Mouse (Mus musculus) MEL (cell line): ENCODE results near the gene Crcp. TPM values are rescaled to one million over a fixed set of nuclear protein-coding genes. Genes with fewer than 3 reads are reported as not detected.

ENCODE experiments used
- DNase-seq: peaks from one replicate; pipeline ENCODE4 v3.0.0; 2011; ENCODE audit warnings: low read depth, low spot score
- H3K27ac ChIP-seq: 2 replicates; pipeline ENCODE4 v1.5.1; 2012; ENCODE audit warnings: low read depth, mild to moderate bottlenecking, control low read depth, low read length, moderate library complexity; ENCODE audit not compliant: control insufficient read depth
- H3K27me3 ChIP-seq, 2 experiments: fragments of 150-350 bp in 1 of 2; sonication (generic) in 1 of 2; 2 replicates each; pipeline ENCODE4 v1.6.1; 2012; ENCODE audit warnings: low read length in 2 of 2, mild to moderate bottlenecking in 2 of 2, improper control_type of control experiment in 1 of 2, moderate library complexity in 1 of 2; ENCODE audit not compliant: insufficient read depth in 2 of 2, control insufficient read depth in 1 of 2
- H3K36me3 ChIP-seq, 2 experiments: 2 replicates each; pipeline ENCODE4 v1.6.1; 2012 to 2014; ENCODE audit warnings: low read length in 2 of 2, improper control_type of control experiment in 1 of 2, inconsistent platforms in 1 of 2, mild to moderate bottlenecking in 1 of 2; ENCODE audit not compliant: insufficient read depth in 2 of 2, control insufficient read depth in 1 of 2
- H3K4me1 ChIP-seq, 2 experiments: fragments of 150-350 bp in 1 of 2; sonication (generic) in 1 of 2; 2 replicates each; pipeline ENCODE4 v1.6.1; 2012; ENCODE audit warnings: low read length in 2 of 2, improper control_type of control experiment in 1 of 2, mild to moderate bottlenecking in 1 of 2; ENCODE audit not compliant: insufficient read depth in 2 of 2, control insufficient read depth in 1 of 2
- H3K4me3 ChIP-seq, 2 experiments: fragments of 150-350 bp in 1 of 2; sonication (generic) in 1 of 2; 2 replicates each; pipeline ENCODE4 v1.5.1; 2012; ENCODE audit warnings: low read depth in 2 of 2, low read length in 2 of 2, mild to moderate bottlenecking in 2 of 2, moderate library complexity in 2 of 2, control low read depth in 1 of 2, improper control_type of control experiment in 1 of 2; ENCODE audit not compliant: control insufficient read depth in 1 of 2, insufficient read depth in 1 of 2
- H3K79me2 ChIP-seq: 2 replicates; pipeline ENCODE4 v1.6.1; 2012; ENCODE audit warnings: mild to moderate bottlenecking, low read length, moderate library complexity; ENCODE audit not compliant: control insufficient read depth, poor library complexity, insufficient read depth
- H3K9ac ChIP-seq: 2 replicates; pipeline ENCODE4 v1.6.1; 2012; ENCODE audit warnings: low read depth, mild to moderate bottlenecking, control low read depth, low read length, moderate library complexity; ENCODE audit not compliant: control insufficient read depth, poor library complexity, severe bottlenecking
- H3K9me3 ChIP-seq: fragments of 150-350 bp; sonication (generic); replicated peaks from 2 replicates; pipeline ENCODE4 v1.6.1; 2012; ENCODE audit warnings: mild to moderate bottlenecking, low read length, improper control_type of control experiment, moderate library complexity; ENCODE audit not compliant: insufficient read depth
- CHD1 ChIP-seq: IDR thresholded peaks from 2 replicates; pipeline ENCODE4 v1.6.1; 2012; ENCODE audit warnings: low read depth, mild to moderate bottlenecking, inconsistent platforms, low read length, improper control_type of control experiment
- CTCF ChIP-seq, 3 experiments: IDR thresholded peaks in 2 of 3; conservative IDR thresholded peaks in 1 of 3; 2 replicates each; pipeline ENCODE4 v1.5.1; 2011 to 2012; ENCODE audit warnings: low read length in 3 of 3, low read depth in 2 of 3, mild to moderate bottlenecking in 2 of 3, improper control_type of control experiment in 1 of 3, inconsistent platforms in 1 of 3, mixed read lengths in 1 of 3, moderate library complexity in 1 of 3; ENCODE audit not compliant: control insufficient read depth in 1 of 3, insufficient read depth in 1 of 3, poor library complexity in 1 of 3, severe bottlenecking in 1 of 3
- E2F4 ChIP-seq: IDR thresholded peaks from 2 replicates; pipeline ENCODE4 v1.6.1; 2011; ENCODE audit warnings: low read depth, low read length, improper control_type of control experiment, borderline replicate concordance
- ELF1 ChIP-seq: IDR thresholded peaks from 2 replicates; pipeline ENCODE4 v1.6.1; 2014; ENCODE audit warnings: low read depth, mild to moderate bottlenecking, inconsistent platforms, low read length, improper control_type of control experiment, moderate library complexity
- EP300 ChIP-seq, 2 experiments: IDR thresholded peaks; 2 replicates each; pipeline ENCODE4 v1.6.1; 2011; ENCODE audit warnings: improper control_type of control experiment in 2 of 2, low read length in 2 of 2, low read depth in 1 of 2, mild to moderate bottlenecking in 1 of 2
- GABPA ChIP-seq: IDR thresholded peaks from 2 replicates; pipeline ENCODE4 v1.6.1; 2012; ENCODE audit warnings: low read depth, mild to moderate bottlenecking, inconsistent platforms, low read length, improper control_type of control experiment, moderate library complexity
- GATA1 ChIP-seq: IDR thresholded peaks from 2 replicates; pipeline ENCODE4 v1.6.1; 2011; ENCODE audit warnings: low read depth, low read length, improper control_type of control experiment
- HCFC1 ChIP-seq: IDR thresholded peaks from 2 replicates; pipeline ENCODE4 v1.6.1; 2012; ENCODE audit warnings: low read depth, mild to moderate bottlenecking, inconsistent platforms, low read length, improper control_type of control experiment, moderate library complexity
- MAFK ChIP-seq: IDR thresholded peaks from 2 replicates; pipeline ENCODE4 v1.6.1; 2011; ENCODE audit warnings: low read depth, mild to moderate bottlenecking, low read length, improper control_type of control experiment, borderline replicate concordance
- MAX ChIP-seq: IDR thresholded peaks from 2 replicates; pipeline ENCODE4 v1.6.1; 2011; ENCODE audit warnings: low read length, improper control_type of control experiment
- MAZ ChIP-seq: IDR thresholded peaks from 2 replicates; pipeline ENCODE4 v1.6.1; 2012; ENCODE audit warnings: low read depth, mild to moderate bottlenecking, inconsistent platforms, low read length, improper control_type of control experiment
- MEF2A ChIP-seq: IDR thresholded peaks from 2 replicates; pipeline ENCODE4 v1.6.1; 2014; ENCODE audit warnings: low read depth, mild to moderate bottlenecking, inconsistent platforms, low read length, improper control_type of control experiment; ENCODE audit not compliant: poor library complexity, insufficient replicate concordance, severe bottlenecking; ENCODE audit errors: extremely low read depth
- MYB ChIP-seq: IDR thresholded peaks from 2 replicates; pipeline ENCODE4 v1.6.1; 2011; ENCODE audit warnings: mild to moderate bottlenecking, low read depth, low read length, improper control_type of control experiment
- MYC ChIP-seq: IDR thresholded peaks from 2 replicates; pipeline ENCODE4 v1.6.1; 2011; ENCODE audit warnings: low read depth, mild to moderate bottlenecking, low read length, improper control_type of control experiment, moderate library complexity
- NRF1 ChIP-seq: IDR thresholded peaks from 2 replicates; pipeline ENCODE4 v1.6.1; 2014; ENCODE audit warnings: low read depth, mild to moderate bottlenecking, inconsistent platforms, low read length, improper control_type of control experiment, moderate library complexity; ENCODE audit not compliant: poor library complexity, insufficient read depth, severe bottlenecking
- POLR2AphosphoS2 ChIP-seq: IDR thresholded peaks from 2 replicates; pipeline ENCODE4 v1.6.1; 2011; ENCODE audit warnings: low read length, improper control_type of control experiment
- RAD21 ChIP-seq: IDR thresholded peaks from 2 replicates; pipeline ENCODE4 v1.6.1; 2011; ENCODE audit warnings: mild to moderate bottlenecking, low read depth, low read length, improper control_type of control experiment
- SMC3 ChIP-seq: IDR thresholded peaks from 2 replicates; pipeline ENCODE4 v1.6.1; 2011; ENCODE audit warnings: low read depth, low read length, improper control_type of control experiment
- TAL1 ChIP-seq: IDR thresholded peaks from 2 replicates; pipeline ENCODE4 v1.6.1; 2012; ENCODE audit warnings: mild to moderate bottlenecking, inconsistent platforms, low read length, moderate library complexity, mixed read lengths
- TBP ChIP-seq: IDR thresholded peaks from 2 replicates; pipeline ENCODE4 v1.8.0; 2011; ENCODE audit warnings: low read depth, low read length, improper control_type of control experiment
- UBTF ChIP-seq: IDR thresholded peaks from 2 replicates; pipeline ENCODE4 v1.6.1; 2012; ENCODE audit warnings: low read depth, mild to moderate bottlenecking, inconsistent platforms, low read length, improper control_type of control experiment, moderate library complexity, borderline replicate concordance; ENCODE audit not compliant: insufficient read depth
- USF1 ChIP-seq: IDR thresholded peaks from 2 replicates; pipeline ENCODE4 v1.6.1; 2014; ENCODE audit warnings: low read depth, mild to moderate bottlenecking, inconsistent platforms, low read length, improper control_type of control experiment, moderate library complexity
- USF2 ChIP-seq, 2 experiments: IDR thresholded peaks; 2 replicates each; pipeline ENCODE4 v1.6.1; 2011 to 2012; ENCODE audit warnings: improper control_type of control experiment in 2 of 2, low read length in 2 of 2, borderline replicate concordance in 1 of 2, inconsistent platforms in 1 of 2, low read depth in 1 of 2, mild to moderate bottlenecking in 1 of 2; ENCODE audit not compliant: insufficient read depth in 1 of 2
- ZC3H11A ChIP-seq: IDR thresholded peaks from 2 replicates; pipeline ENCODE4 v1.6.1; 2012; ENCODE audit warnings: low read depth, mild to moderate bottlenecking, inconsistent platforms, low read length, improper control_type of control experiment
- ZKSCAN1 ChIP-seq: IDR thresholded peaks from 2 replicates; pipeline ENCODE4 v1.6.1; 2012; ENCODE audit warnings: low read depth, mild to moderate bottlenecking, inconsistent platforms, low read length, improper control_type of control experiment, moderate library complexity
- ZMIZ1 ChIP-seq: IDR thresholded peaks from 2 replicates; pipeline ENCODE4 v1.6.1; 2012; ENCODE audit warnings: low read depth, mild to moderate bottlenecking, inconsistent platforms, low read length, improper control_type of control experiment, moderate library complexity
- ZNF384 ChIP-seq: IDR thresholded peaks from 2 replicates; pipeline ENCODE4 v1.6.1; 2012; ENCODE audit warnings: low read depth, mild to moderate bottlenecking, inconsistent platforms, low read length, improper control_type of control experiment
- polyA plus RNA-seq, 2 experiments: library from polyadenylated mRNA; stranded (reverse) in 1 of 2; unstranded in 1 of 2; fragments of >175 nt in 1 of 2; fragments of >200 nt in 1 of 2; gene quantifications; 2 replicates each; pipeline versions ENCODE4 v1.2.1 to v1.2.4; 2012; ENCODE audit warnings: low replicate concordance in 2 of 2, low read depth in 1 of 2; ENCODE audit not compliant: insufficient read length in 2 of 2, insufficient read depth in 1 of 2, missing spikeins in 1 of 2
- total RNA-seq: library from RNA; depleted of rRNA; stranded (reverse); fragments of 300-350 nt; gene quantifications from 2 replicates; pipeline ENCODE4 v1.2.3, GENCODE M21; 2012

The Crcp gene
- total and polyA plus RNA-seq, 3 experiments, result 56.2 to 69.6 TPM; not detected in 1

DNA sequence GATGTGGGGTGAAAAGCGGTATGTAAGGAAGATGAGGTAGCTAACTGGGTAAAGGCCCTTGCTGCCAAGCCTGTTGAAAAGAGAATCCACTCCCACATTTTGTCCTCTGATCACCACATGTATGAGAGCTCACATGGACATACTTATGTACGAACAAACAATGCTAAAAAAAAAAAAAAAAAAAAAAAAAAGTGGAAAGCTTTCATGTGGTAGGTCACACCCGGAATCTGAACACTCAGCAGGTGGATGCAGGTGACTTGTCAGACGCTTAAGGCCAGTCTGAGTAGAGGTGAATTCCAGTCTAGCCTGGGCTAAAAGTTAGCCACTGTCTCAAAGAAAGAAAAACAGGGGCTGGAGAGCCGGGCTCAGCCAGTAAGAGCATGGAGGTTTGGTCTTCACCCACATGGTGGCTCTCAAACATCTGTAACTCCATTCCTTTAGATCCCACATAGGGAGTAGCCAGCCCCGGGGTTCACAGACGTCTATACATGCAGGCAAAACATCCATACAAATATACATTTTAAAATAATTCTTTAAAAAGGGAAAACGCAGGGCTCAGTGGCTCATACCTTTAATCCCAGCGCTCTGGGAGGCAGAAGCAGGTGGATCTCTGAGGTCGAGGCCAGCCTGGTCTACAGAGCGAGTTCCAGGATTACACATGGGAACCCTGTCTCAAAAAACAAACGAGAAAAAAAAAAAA lies 5.9 kb upstream of the Crcp start:
- Histone ChIP-seq H3K9ac (peak overlapping the region; percentile 65), H3K4me1 (no peaks in the 10 kb centered on the region; a peak in 1 of 4 replicates), H3K4me3 (peak overlapping the region; percentile 87 to 94), H3K27me3 (no peaks in the 10 kb centered on the region), H3K27ac (no peak overlapping the region), H3K36me3 (peaks cover 0 to 3% of the 10 kb centered on the region in 2 experiments; a peak in 1 of 4 replicates)
- peak; percentile 41 for DNase-seq
- TF ChIP-seq MAX, result peak; percentile 34; the same call in 1 of the 2 replicates
- no peak for TF ChIP-seq SMC3
- TF ChIP-seq ZNF384, result peak; percentile 62
- TF ChIP-seq, all 39 proteins: peak for 2
- no peaks in the 10 kb centered on the region for H3K9me3 ChIP-seq
- H3K79me2 ChIP-seq, result no peaks in the 10 kb centered on the region; the same call in 1 of the 2 replicates

DNA sequence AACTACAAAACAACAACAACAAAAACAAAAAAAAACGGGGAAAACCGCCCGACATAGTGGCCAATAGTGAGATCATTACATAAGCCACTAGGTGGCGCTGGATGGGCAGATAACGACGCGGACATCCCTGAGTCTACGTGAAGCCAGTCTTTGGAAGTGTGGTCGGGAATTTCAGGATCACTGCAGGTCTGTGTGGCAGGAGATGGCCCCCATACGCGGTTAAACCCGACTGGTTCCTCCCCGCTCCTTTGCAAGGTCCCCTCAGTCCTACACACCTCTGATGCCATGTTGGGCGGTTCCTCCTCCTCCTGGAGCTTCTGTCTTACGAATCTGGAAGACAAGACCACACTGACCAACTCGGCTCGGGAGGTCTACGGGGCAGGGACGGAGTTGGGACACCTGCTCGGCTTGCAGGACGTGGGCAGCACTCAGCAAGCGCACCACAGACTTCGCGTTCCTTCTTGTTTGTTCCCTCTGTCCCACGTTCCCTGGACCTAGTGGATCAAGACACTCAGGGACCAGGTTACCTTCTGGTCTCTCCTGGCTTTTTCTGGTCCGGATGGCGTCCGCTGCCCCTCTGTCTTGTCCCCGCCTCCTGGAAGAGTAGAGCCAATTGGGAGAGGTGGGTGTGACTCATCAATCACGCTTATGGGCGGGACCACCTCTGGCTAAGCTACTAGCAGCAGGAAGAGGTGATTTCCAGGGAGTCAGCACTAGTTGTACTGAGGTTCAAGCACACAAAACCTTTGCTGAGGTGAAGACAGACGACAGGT lies 5.1 kb upstream of the Crcp start:
- Histone ChIP-seq H3K27ac (peak overlapping the region; percentile 41), H3K4me3 (peak overlapping the region; percentile 87 to 94), H3K9me3 (no peaks in the 10 kb centered on the region), H3K4me1 (peaks cover 0 to 3% of the 10 kb centered on the region in 2 experiments; a peak in 2 of 4 replicates), H3K79me2 (no peaks in the 10 kb centered on the region; the same call in 1 of the 2 replicates), H3K9ac (peak overlapping the region; percentile 74), H3K27me3 (no peaks in the 10 kb centered on the region), H3K36me3 (peaks cover 0 to 3% of the 10 kb centered on the region in 2 experiments; a peak in 1 of 4 replicates)
- DNase-seq, result peak; percentile 96
- TF ChIP-seq CHD1, result no peak
- peak; percentile 39; the same call in 1 of the 2 replicates for TF ChIP-seq TBP
- no peak for TF ChIP-seq NRF1
- TF ChIP-seq EP300 (IDR thresholded peaks at IDR 0.05; ENCODE audit: low read depth in 1 of 2, low read length in 2 of 2), result no peak; a peak in 1 of 4 replicates
- peak; percentile 79 for TF ChIP-seq ZNF384
- TF ChIP-seq HCFC1, result peak; percentile 36
- TF ChIP-seq CTCF (IDR thresholded peaks at IDR 0.05 in 2 of 3, conservative IDR thresholded peaks at IDR 0.05 in 1 of 3; ENCODE audit: control insufficient read depth in 1 of 3, insufficient read depth in 1 of 3, low read depth in 2 of 3, low read length in 3 of 3, poor library complexity in 1 of 3, severe bottlenecking in 1 of 3), result peak; percentile 79 to 84 (median 80)
- 0 out of 2 replicates have a peak, but pooled peaks have one; percentile 29 for TF ChIP-seq POLR2AphosphoS2
- no peak for TF ChIP-seq MAFK
- no peak for TF ChIP-seq E2F4
- peak; percentile 71 for TF ChIP-seq GATA1
- no peak for TF ChIP-seq MAX
- no peak for TF ChIP-seq ZKSCAN1
- peak; percentile 31; the same call in 1 of the 2 replicates for TF ChIP-seq ZC3H11A
- no peak for TF ChIP-seq USF1
- no peak for TF ChIP-seq MAZ
- peak; percentile 65 for TF ChIP-seq ELF1
- no peak for TF ChIP-seq MYC
- TF ChIP-seq UBTF, result no peak
- no peak for TF ChIP-seq TAL1
- no peak for TF ChIP-seq USF2 (IDR thresholded peaks at IDR 0.05; ENCODE audit: borderline replicate concordance in 1 of 2, insufficient read depth in 1 of 2, low read depth in 1 of 2, low read length in 2 of 2)
- TF ChIP-seq MYB, result no peak
- no peak; the same call in 1 of the 2 replicates for TF ChIP-seq ZMIZ1
- no peak for TF ChIP-seq MEF2A
- TF ChIP-seq RAD21, result peak; percentile 48
- TF ChIP-seq GABPA, result no peak
